Comparison of ENCODE assay signal across 8 mouse cellular contexts in the genomic region with DNA sequence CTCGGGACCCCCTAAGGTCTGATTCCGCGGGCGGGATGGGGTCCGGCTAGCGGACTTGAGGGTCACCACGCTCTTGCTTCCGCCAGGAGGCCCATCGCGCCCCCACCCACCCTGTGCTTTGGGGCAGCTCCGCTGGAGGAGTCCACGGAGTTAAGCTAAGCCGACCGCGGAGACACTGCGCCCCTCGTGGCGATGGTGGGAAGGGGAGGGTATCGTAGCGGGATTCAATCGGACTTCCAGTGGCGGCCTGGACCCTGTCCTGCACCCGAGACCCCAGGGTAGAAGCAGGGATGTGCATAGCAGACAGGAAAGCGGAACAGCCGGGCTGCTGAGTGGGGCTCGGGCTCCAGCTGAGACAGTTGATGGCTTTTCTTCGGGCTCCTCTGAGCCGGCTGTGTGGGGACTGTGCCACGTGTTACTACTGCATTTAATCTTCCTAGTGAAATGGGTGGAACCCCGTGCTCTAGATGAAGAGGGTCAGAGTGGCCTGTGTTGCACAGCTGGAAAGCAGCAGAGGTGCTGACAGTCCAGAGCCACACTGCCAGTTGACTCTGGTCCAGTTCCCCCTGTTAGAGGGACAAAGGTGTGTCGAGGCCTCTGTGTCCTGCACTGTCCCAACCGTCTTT. TPM values are rescaled to one million over a fixed set of nuclear protein-coding genes. Genes with fewer than 3 reads are reported as not detected.
DNase-seq lines count a peak whose midpoint lies in the region; ATAC-seq lines count a peak whose summit lies in the region.

No protein-coding gene starts in this region.

- intact Hi-C loops in left cerebral cortex, postnatal 25 days (cut with DNase I): loop anchor here (2.0 to 5.0 kb wide), 2 partner anchors 68 to 254 kb away; no protein-coding TSS in a partner anchor

- peak; percentile 51; the same call in 1 of the 2 replicates for ATAC-seq in megakaryocyte-erythroid progenitor cell, adult 5-6 weeks (replicated peaks; ENCODE audit: low FRiP score, low TSS enrichment, poor library complexity, severe bottlenecking)
- ATAC-seq in erythroblast, adult 5-6 weeks (replicated peaks; ENCODE audit: low FRiP score, poor library complexity, severe bottlenecking): no peak

- peak; percentile 58 for DNase-seq in adipocyte (ENCODE audit: low spot score)
- peak; percentile 57 to 77 for DNase-seq in cerebellum, postnatal 4 days (ENCODE audit: low spot score in 2 of 2)
- peak; percentile 42 to 66 for DNase-seq in gastrocnemius, adult 8-10 months (ENCODE audit: low spot score in 2 of 2)
- peak; percentile 46 for DNase-seq in hindlimb bud, embryonic 11.5 days (ENCODE audit: extremely low spot score, low read depth, low spot score)
- DNase-seq in left cerebral cortex, postnatal 25 days (ENCODE audit: low spot score in 2 of 2): peak; percentile 81 to 83
- peak; percentile 82 for DNase-seq in right cerebral cortex, postnatal 25 days

RNA-seq across cellular contexts. Expression of gene Zfpm1, which starts 51.1 kb away (rescaled TPM):
- total RNA-seq in gastrocnemius, adult 8-10 months (2022): 1 to 10 TPM; 4.7 to 9.2 (median 6.3) TPM
- total RNA-seq in left cerebral cortex, postnatal 25 days (2021): 10 to 100 TPM; 36.9 to 39.3 TPM
- 188 and 219 TPM in 2 replicates for total RNA-seq in megakaryocyte-erythroid progenitor cell, adult 5-6 weeks (2014; fragmentation: Nextera tagmentation)
- total RNA-seq in megakaryocyte-erythroid progenitor cell, adult 5-6 weeks (2017): 43.8 and 102 TPM in 2 replicates
- total RNA-seq in erythroblast, adult 5-6 weeks (2015; ENCODE audit: low replicate concordance): 54.2 and 55.4 TPM in 2 replicates
- 196 and 459 TPM in 2 replicates for total RNA-seq in erythroblast, adult 5-6 weeks (2017; ENCODE audit: low replicate concordance)
